In the genomic region with DNA sequence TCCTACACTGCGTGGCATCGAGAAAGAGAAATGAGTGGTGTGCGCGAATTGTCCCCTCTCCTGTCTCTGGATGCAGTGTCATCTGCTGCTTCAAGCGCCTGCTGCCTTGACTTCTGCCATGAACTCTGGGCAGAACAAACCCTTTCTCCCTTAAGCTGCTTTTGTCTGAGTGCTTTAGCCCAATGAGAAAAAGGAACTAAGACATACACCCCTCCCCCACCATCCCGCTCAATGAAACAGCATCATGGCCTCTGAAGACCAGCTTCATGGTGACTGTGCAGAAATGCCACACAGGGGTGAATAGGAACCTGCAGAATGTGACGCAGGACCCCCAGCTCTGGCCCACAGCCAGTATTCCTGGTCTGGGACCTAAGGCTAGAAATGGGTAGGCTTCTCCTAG, we compare ENCODE assay signal across 1 mouse cellular context.
TF ChIP-seq lines count a peak whose summit lies in the region.

No protein-coding gene starts in this region.

TF ChIP-seq in MEL, 35 proteins besides CTCF, POLR2A, EP300 and RAD21:
- no peak for TF ChIP-seq USF1 (IDR thresholded peaks at IDR 0.05; ENCODE audit: low read depth, low read length)
- no peak for TF ChIP-seq UBTF (IDR thresholded peaks at IDR 0.05; ENCODE audit: borderline replicate concordance, insufficient read depth, low read depth, low read length)
- no peak for TF ChIP-seq MXI1 (IDR thresholded peaks at IDR 0.05; ENCODE audit: low read depth, low read length)
- TF ChIP-seq RCOR1 (IDR thresholded peaks at IDR 0.05; ENCODE audit: low read depth, low read length), result no peak
- no peak for TF ChIP-seq CHD2 (IDR thresholded peaks at IDR 0.05; ENCODE audit: low read length)
- no peak for TF ChIP-seq POLR2AphosphoS5 (IDR thresholded peaks at IDR 0.05; ENCODE audit: borderline replicate concordance, low read depth, low read length)
- no peak for TF ChIP-seq SMC3 (IDR thresholded peaks at IDR 0.05; ENCODE audit: low read depth, low read length)
- no peak for TF ChIP-seq NELFE (IDR thresholded peaks at IDR 0.05; ENCODE audit: low read depth, low read length)
- no peak for TF ChIP-seq ZMIZ1 (IDR thresholded peaks at IDR 0.05; ENCODE audit: low read depth, low read length)
- no peak for TF ChIP-seq KAT2A (conservative IDR thresholded peaks at IDR 0.05; ENCODE audit: low read depth, low read length)
- no peak for TF ChIP-seq USF2 (IDR thresholded peaks at IDR 0.05; ENCODE audit: borderline replicate concordance in 1 of 2, insufficient read depth in 1 of 2, low read depth in 1 of 2, low read length in 2 of 2)
- no peak for TF ChIP-seq E2F4 (IDR thresholded peaks at IDR 0.05; ENCODE audit: borderline replicate concordance, low read depth, low read length)
- no peak for TF ChIP-seq MYB (IDR thresholded peaks at IDR 0.05; ENCODE audit: low read depth, low read length)
- no peak for TF ChIP-seq ZNF384 (IDR thresholded peaks at IDR 0.05; ENCODE audit: low read depth, low read length)
